Mouse (Mus musculus) MEL (cell line): ENCODE data around the gene Cald1.

Experiments
- CTCF ChIP-seq, 3 experiments: IDR thresholded peaks in 2 of 3; conservative IDR thresholded peaks in 1 of 3; 2 replicates each; pipeline ENCODE4 v1.5.1; 2011 to 2012; ENCODE audit warnings: low read length in 3 of 3, low read depth in 2 of 3, mild to moderate bottlenecking in 2 of 3, improper control_type of control experiment in 1 of 3, inconsistent platforms in 1 of 3, mixed read lengths in 1 of 3, moderate library complexity in 1 of 3; ENCODE audit not compliant: control insufficient read depth in 1 of 3, insufficient read depth in 1 of 3, poor library complexity in 1 of 3, severe bottlenecking in 1 of 3
- MAFK ChIP-seq: IDR thresholded peaks from 2 replicates; pipeline ENCODE4 v1.6.1; 2011; ENCODE audit warnings: low read depth, mild to moderate bottlenecking, low read length, improper control_type of control experiment, borderline replicate concordance

DNA sequence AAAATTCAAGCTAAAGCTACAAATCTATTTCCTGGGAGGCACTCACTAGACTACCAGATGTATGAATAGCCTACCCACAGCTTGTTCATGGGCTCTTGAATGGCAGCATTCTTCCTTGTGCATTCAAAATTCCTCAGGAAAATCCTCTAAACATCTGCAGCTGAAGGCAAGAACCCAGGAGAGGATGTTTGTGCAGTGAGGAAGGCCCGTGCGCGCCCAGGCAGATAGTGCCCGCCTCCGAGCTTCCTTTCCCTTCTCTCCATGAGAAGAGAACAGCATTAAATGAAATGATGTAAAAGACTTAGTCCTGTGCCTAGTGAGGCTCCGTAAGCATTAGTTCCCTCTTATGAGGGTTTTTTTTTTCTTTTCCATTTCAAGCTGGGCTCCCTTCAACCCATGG, 24.6 kb downstream of the Cald1 start:
- TF ChIP-seq CTCF (IDR thresholded peaks at IDR 0.05 in 2 of 3, conservative IDR thresholded peaks at IDR 0.05 in 1 of 3; ENCODE audit: control insufficient read depth in 1 of 3, insufficient read depth in 1 of 3, low read depth in 2 of 3, low read length in 3 of 3, poor library complexity in 1 of 3, severe bottlenecking in 1 of 3) (no peak), MAFK (no peak)
